Mouse (Mus musculus) right cerebral cortex, adult 2 months (tissue): ENCODE measurements around the gene Mbd4.

Experiments
- DNase-seq, 2 experiments: peaks; one replicate each; pipeline ENCODE4 v3.0.0; 2021 to 2022; ENCODE audit warnings: low spot score in 2 of 2

The Mbd4 gene

GRCm38 (mm10) chr6:115811606-115812005 is 41.6 kb downstream of the Mbd4 start:
- DNase-seq: no peak

GRCm38 (mm10) chr6:115808488-115809231 is 44.5 kb downstream of the Mbd4 start, which contains the start of gene Rpl32:
Gene Rpl32 (minus strand): TSS chr6:115808747.
- DNase-seq: peak; percentile 89 to 91

- no peak for DNase-seq
Measured at GRCm38 (mm10) chr6:115808196-115808487, 45.0 kb downstream of the Mbd4 start.

GRCm38 (mm10) chr6:115807464-115808195 is 45.5 kb downstream of the Mbd4 start:
- no peak for DNase-seq

- DNase-seq: no peak
Measured at GRCm38 (mm10) chr6:115804432-115805192, 48.6 kb downstream of the Mbd4 start.

GRCm38 (mm10) chr6:115803541-115804382 is 49.4 kb downstream of the Mbd4 start:
- peak; percentile 82 to 87 for DNase-seq

DNA sequence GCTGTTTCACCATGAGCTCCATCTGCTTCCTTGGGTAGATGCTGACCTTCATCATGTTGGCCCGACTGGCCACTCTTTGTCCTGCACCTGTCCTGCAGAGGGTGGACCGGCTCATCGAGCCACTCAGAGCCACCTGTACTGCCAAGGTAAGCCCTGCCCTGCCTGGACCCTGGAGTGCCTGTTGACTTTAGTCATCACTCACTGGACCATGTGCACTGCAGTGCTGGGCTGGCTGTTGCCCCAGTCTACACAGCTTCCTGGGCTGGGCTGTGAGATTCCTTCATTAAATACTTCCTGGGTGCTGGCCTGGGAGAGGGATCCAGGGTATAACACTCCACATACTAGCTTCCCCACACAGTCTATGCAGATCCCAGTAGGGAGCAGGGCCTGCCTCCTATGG is 51.4 kb downstream of the Mbd4 start:
- DNase-seq: no peak

DNA sequence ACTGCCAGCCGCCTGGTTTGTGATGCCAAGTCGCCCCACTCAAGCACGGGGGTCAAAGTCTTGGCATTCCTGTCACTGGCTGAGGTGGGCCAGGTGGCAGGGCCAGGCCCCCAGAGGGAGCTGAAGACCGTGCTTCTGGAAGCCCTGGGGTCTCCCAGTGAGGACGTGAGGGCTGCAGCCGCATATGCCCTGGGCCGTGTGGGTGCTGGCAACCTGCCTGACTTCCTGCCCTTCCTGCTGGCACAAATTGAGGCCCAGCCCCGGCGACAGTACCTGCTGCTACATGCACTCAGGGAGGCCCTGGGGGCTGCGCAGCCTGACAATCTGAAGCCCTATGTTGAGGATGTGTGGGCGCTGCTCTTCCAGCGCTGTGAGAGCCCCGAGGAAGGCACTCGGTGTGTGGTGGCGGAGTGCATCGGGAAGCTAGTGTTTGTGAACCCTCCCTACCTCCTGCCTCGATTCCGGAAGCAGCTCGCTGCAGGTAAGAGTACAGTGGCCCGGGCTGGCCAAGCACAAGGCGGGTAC is 60.4 kb downstream of the Mbd4 start:
- DNase-seq: no peak

- no peak for DNase-seq
Measured at GRCm38 (mm10) chr6:115791842-115792686, 61.1 kb downstream of the Mbd4 start.

GRCm38 (mm10) chr6:115791016-115791415 is 62.2 kb downstream of the Mbd4 start:
- no peak for DNase-seq
